Mouse (Mus musculus) brain, embryonic 14.5 days (tissue): ENCODE data around the gene March5. TPM values are rescaled to one million over a fixed set of nuclear protein-coding genes. Genes with fewer than 3 reads are reported as not detected.
A peak's percentile ranks its signal among the peaks of the same experiment; 100 is the strongest.
"Not testable (repeated sequence)": the region's sequence is repeated elsewhere in the genome, so short reads cannot be mapped to it uniquely, and the experiment has no call there.

Source experiments
- DNase-seq: peaks from one replicate; pipeline ENCODE4 v3.0.0-alpha.2; 2011; ENCODE audit warnings: low read depth
- CTCF ChIP-seq: fragments of 200-500 bp; IDR thresholded peaks from 2 replicates; pipeline ENCODE4 v1.5.1; 2012; ENCODE audit warnings: inconsistent platforms, mild to moderate bottlenecking, moderate library complexity, borderline replicate concordance; ENCODE audit not compliant: insufficient read depth, insufficient read length; ENCODE audit errors: extremely low read depth
- POLR2A ChIP-seq: fragments of 200-500 bp; IDR thresholded peaks from 2 replicates; pipeline ENCODE4 v1.6.1; 2012; ENCODE audit warnings: mild to moderate bottlenecking, inconsistent platforms, borderline replicate concordance; ENCODE audit not compliant: poor library complexity, insufficient read depth, insufficient read length, severe bottlenecking; ENCODE audit errors: extremely low read depth
- polyA plus RNA-seq: library from polyadenylated mRNA; depleted of rRNA; stranded (reverse); fragments of >200 nt; gene quantifications from 2 replicates; pipeline ENCODE4 v1.2.3, GENCODE M21; 2012

Gene March5
- polyA plus RNA-seq, 1 experiment = 98.1 TPM

GRCm38 (mm10) chr19:37210457-37210856 is 3.1 kb downstream of the March5 start:
- DNase-seq = no peak
- no peak for TF ChIP-seq CTCF
- TF ChIP-seq POLR2A = no peak

- no peak for DNase-seq
- TF ChIP-seq CTCF (no peak), POLR2A (no peak)
Measured at GRCm38 (mm10) chr19:37211416-37211815, 4.1 kb downstream of the March5 start.

GRCm38 (mm10) chr19:37214711-37215110 is 7.4 kb downstream of the March5 start:
- no peak for DNase-seq
- TF ChIP-seq CTCF (no peak), POLR2A (no peak)

GRCm38 (mm10) chr19:37225197-37225862 is 18.0 kb downstream of the March5 start:
- DNase-seq = no peak
- no peak for TF ChIP-seq CTCF
- TF ChIP-seq POLR2A = no peak

GRCm38 (mm10) chr19:37232598-37232997 is 25.3 kb downstream of the March5 start:
- not testable (repeated sequence) for DNase-seq

- peak; percentile 59 for DNase-seq
- TF ChIP-seq POLR2A (no peak), CTCF (0 out of 2 replicates have a peak, but pooled peaks have one; percentile 2)
Measured at GRCm38 (mm10) chr19:37233561-37234539, 26.5 kb downstream of the March5 start.

- TF ChIP-seq POLR2A (no peak), CTCF (no peak)
- DNase-seq = peak; percentile 43
Measured at GRCm38 (mm10) chr19:37235818-37236217, 28.5 kb downstream of the March5 start.

GRCm38 (mm10) chr19:37237306-37237705 is 30.0 kb downstream of the March5 start:
- DNase-seq = no peak
- no peak for TF ChIP-seq POLR2A
- no peak for TF ChIP-seq CTCF

GRCm38 (mm10) chr19:37237712-37238437 is 30.5 kb downstream of the March5 start:
- peak; percentile 50 for DNase-seq
- TF ChIP-seq CTCF = no peak
- no peak for TF ChIP-seq POLR2A

GRCm38 (mm10) chr19:37238651-37239050 is 31.3 kb downstream of the March5 start:
- DNase-seq = peak; percentile 64

GRCm38 (mm10) chr19:37239096-37239495 is 31.8 kb downstream of the March5 start:
- peak; percentile 45 for DNase-seq
- TF ChIP-seq POLR2A (no peak), CTCF (no peak)

More at GRCm38 (mm10) chr19:37238651-37239050, 31.3 kb downstream of the March5 start:
- TF ChIP-seq CTCF (no peak), POLR2A (no peak)
